Mouse (Mus musculus): ENCODE measurements around the gene Strada. TPM values are rescaled to one million over a fixed set of nuclear protein-coding genes. Genes with fewer than 3 reads are reported as not detected.
"Not testable (repeated sequence)": the region's sequence is repeated elsewhere in the genome, so short reads cannot be mapped to it uniquely, and the experiment has no call there.

Gene Strada
- 30.1 and 32.2 TPM in 2 replicates for polyA plus RNA-seq (2015; fragmentation: Nextera tagmentation; extraction: Ambion mirVana)

DNA sequence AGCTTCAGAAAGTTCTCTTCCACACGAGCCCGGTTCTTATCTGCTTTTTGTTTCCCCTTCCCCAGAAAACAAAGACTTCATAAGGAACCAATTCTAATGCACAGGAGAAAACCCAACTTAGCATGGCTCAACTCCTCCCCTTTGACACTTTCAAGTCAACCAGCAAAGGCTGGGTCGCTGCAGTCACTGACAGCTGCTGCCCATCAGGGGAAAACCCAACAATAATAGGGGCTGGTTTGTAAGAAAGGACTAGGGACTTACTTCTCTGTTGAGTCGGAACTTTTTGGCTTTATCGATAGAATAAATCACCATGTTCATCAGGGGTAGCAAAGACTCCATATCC, at the start of gene Strada:
TSS of gene Strada (minus strand) at position 46 of the 343 bp plus-strand sequence.
- H3K36me3 ChIP-seq, result peaks cover 89% of the 10 kb centered on the region
- ATAC-seq (replicated peaks), result no peak
- H3K27ac ChIP-seq (replicated peaks), result no peak within 1 kb of the TSS
- no peak within 1 kb of the TSS for H3K9ac ChIP-seq (replicated peaks)
- no peaks in the 10 kb centered on the region for H3K9me3 ChIP-seq
- no peak within 1 kb of the TSS for H3K4me2 ChIP-seq (replicated peaks)
- WGBS, result 90% methylated on average over 5 of the region's 5 CpGs
- H3K4me3 ChIP-seq, result no peak within 1 kb of the TSS
- no peaks in the 10 kb centered on the region for H3K4me1 ChIP-seq
- H3K27me3 ChIP-seq, result no peaks in the 10 kb centered on the region

DNA sequence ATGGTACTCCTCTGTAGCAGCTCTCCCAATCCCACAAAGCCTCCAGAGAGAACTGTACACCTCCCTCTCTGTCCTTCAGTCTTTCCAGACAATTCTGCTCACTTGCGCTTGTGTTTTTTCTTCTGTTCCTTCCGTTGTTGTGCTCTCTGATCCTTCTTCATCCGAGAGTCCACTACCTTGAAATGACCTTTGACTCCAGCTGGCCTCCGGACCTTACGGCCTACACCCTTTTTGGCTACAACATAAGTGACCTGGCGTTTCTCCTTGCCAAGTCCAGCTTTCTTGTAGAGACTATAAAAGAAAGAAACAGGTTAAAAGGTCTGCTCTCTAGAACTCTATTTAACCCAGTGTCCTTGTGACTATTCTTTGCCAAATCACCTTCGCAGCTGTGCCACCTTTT, 47.4 kb upstream of the Strada start:
- Histone ChIP-seq H3K27me3 (no peaks in the 10 kb centered on the region), H3K9ac (replicated peaks) (no peak overlapping the region), H3K4me1 (no peaks in the 10 kb centered on the region), H3K9me3 (no peaks in the 10 kb centered on the region), H3K27ac (replicated peaks) (no peak overlapping the region), H3K4me2 (replicated peaks) (no peak overlapping the region), H3K4me3 (no peak overlapping the region), H3K36me3 (peaks cover 95% of the 10 kb centered on the region)
- ATAC-seq (replicated peaks), result no peak
- WGBS, result 90% methylated on average over 7 of the region's 7 CpGs

DNA sequence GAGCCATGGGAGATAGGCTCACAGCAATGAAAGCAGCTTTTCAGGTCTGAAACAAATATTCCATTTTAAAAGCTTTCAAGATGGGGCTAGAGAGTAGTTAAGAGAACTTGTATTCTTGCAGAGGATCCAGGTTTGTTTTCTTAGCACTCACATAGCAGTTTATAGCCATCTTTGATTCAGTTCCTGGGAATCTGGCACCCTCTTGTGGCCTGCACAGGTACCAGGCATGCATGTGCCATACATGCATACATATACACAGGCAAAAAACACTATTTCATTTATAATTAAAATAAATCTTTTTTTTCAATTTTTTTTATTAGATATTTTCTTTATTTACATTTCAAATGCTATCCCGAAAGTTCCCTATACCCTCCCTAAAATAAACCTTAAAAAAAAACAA, 44.9 kb upstream of the Strada start:
- WGBS, result 92% methylated on average over 1 of the region's 1 CpGs
- ATAC-seq (replicated peaks), result no peak

DNA sequence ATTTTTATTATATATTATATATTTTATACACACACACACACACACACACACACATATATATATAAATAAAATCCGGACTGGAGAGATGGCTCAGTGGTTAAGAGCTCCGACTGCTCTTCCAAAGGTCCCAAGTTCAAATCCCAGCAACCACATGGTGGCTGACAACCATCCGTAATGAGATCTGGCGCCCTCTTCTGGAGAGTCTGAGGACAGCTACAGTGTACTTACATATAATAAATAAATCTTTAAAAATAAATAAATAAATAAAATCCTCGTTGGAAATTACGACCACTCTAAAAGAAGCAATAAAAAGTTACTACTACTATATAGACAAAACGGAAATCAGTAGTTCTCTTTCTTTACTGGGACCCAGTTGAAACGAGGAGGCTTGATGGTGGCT, 32.0 kb upstream of the Strada start:
- not testable (repeated sequence) for H3K9ac ChIP-seq (replicated peaks); H3K4me2 ChIP-seq (replicated peaks); H3K9me3 ChIP-seq; H3K27me3 ChIP-seq; H3K4me3 ChIP-seq; H3K27ac ChIP-seq (replicated peaks); ATAC-seq (replicated peaks); H3K4me1 ChIP-seq
- H3K36me3 ChIP-seq, result peaks cover 77% of the 10 kb centered on the region
- WGBS, result 81% methylated on average over 8 of the region's 8 CpGs

More for the DNA sequence above, 44.9 kb upstream of the Strada start:
- H3K4me2 ChIP-seq (replicated peaks), result no peak overlapping the region
- no peak overlapping the region for H3K9ac ChIP-seq (replicated peaks)
- no peaks in the 10 kb centered on the region for H3K27me3 ChIP-seq
- no peak overlapping the region for H3K4me3 ChIP-seq
- peaks cover 98% of the 10 kb centered on the region for H3K36me3 ChIP-seq
- no peak overlapping the region for H3K27ac ChIP-seq (replicated peaks)
- no peaks in the 10 kb centered on the region for H3K9me3 ChIP-seq
- no peaks in the 10 kb centered on the region for H3K4me1 ChIP-seq

DNA sequence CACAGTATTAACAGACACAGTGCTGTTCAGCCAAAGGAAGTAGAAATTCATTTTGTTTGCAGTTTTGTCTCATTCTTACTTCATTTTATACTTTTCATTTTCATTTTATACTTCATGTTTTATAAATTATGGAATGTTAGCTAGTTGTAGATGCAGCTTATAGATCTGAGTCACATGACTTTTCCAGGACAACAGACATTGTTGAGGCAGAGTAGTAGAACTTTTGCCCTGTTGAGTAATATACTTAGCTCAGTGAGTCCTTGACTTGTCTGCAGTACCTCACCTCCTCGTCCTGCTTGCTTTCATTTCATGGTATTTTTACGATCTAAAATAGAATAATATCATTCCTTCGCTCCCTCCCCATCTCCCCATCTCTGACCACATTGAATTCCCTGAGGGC, 18.6 kb upstream of the Strada start:
- Histone ChIP-seq H3K4me1 (peaks cover 32% of the 10 kb centered on the region), H3K27ac (replicated peaks) (no peak overlapping the region), H3K9me3 (no peaks in the 10 kb centered on the region), H3K4me3 (no peak overlapping the region), H3K9ac (replicated peaks) (no peak overlapping the region), H3K36me3 (peaks cover 12% of the 10 kb centered on the region), H3K27me3 (no peaks in the 10 kb centered on the region), H3K4me2 (replicated peaks) (no peak overlapping the region)
- ATAC-seq (replicated peaks), result no peak
- WGBS, result 98% methylated on average over 3 of the region's 3 CpGs

DNA sequence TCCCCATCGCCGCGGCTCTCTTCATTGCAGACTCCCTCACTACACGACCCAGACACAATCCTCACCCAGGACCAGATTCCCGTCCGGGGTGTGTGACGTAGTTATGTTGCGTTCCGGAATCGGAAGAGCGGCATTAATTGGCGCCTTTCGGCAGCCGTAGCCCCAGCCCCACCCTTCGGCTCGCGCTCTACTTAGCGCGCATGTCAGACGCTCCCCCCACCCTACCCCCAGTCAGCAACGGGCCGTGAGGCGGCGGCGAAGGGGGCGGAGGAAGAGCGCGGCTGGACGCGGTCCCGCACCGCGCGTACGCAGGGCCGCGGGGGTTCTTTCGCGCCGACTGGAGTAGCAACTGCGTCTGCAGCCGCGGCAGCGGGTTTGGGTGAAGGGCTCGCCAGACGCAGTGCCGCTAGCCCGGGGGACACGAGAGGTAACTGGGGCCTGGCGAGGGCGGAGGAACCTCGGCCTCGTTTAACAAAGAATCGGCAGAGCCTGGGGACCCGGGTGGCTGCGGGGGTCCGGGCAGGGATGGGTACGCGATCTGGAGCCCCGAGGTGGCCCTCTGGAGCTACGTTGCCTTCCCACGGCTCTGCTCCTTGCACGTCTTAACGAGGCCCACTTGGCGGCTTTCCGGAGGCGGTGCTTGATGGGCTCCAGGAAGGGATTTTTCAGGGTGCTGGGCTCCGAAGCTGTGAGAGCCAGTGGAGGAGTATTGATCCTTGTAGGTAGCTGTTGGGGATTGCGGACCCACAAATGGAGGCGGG, 14.9 kb upstream of the Strada start, which contains the start of gene Ddx42:
TSS of gene Ddx42 (plus strand) at position 197 of the 761 bp plus-strand sequence.
- H3K36me3 ChIP-seq, result peaks cover 11% of the 10 kb centered on the region
- peaks cover 43% of the 10 kb centered on the region for H3K4me1 ChIP-seq
- peak; percentile 96 for ATAC-seq (replicated peaks)
- WGBS, result under 1% methylated on average over 70 of the region's 70 CpGs
- H3K4me3 ChIP-seq, result peak within 1 kb of the TSS; percentile 78
- H3K9ac ChIP-seq (replicated peaks), result peak within 1 kb of the TSS; percentile 96
- H3K27me3 ChIP-seq, result no peaks in the 10 kb centered on the region
- no peaks in the 10 kb centered on the region for H3K9me3 ChIP-seq
- H3K27ac ChIP-seq (replicated peaks), result peak within 1 kb of the TSS; percentile 98
- H3K4me2 ChIP-seq (replicated peaks), result peak within 1 kb of the TSS; percentile 64

DNA sequence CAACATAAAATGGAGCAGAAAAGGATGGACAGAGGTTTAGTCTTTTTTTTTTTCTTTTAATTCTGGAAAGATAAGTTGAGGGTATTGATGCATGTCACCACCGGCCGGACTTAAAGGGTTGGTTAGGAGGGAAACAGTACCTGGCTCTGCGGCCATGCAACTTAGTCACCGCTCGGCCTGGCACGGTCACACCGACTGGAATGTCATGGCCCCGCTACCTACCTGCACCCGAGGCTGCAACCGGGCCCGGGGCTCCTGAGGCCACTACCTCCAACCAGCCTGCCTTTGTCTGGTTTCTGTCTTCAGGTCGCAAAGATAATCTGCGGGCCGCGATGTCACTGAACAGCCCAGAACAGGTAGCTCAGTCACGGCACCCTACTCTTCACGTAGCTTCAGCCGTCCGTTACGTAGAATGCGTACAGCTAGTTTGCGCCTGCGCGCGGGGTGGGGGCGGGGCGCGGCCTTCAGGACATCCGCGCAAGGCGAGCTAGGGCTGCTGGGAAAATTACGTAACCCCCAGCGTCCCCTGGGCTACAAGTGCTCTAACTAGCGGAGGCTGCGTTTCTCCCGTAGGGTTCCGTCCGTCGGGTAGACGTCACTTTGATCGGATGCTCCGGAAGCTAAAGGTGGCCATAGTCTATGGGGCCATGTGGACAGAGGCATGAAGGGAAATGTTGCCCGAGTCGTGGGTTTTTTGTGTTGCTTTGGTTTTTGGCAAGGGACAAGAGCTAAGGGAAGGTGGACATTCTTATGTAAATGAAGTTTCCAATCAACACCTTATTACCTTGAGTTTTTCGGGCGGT, 14.2 kb upstream of the Strada start, which contains the start of gene Ccdc47:
TSS of gene Ccdc47 (minus strand) at position 418 of the 803 bp plus-strand sequence.
- Histone ChIP-seq H3K9ac (replicated peaks) (peak within 1 kb of the TSS; percentile 96), H3K27ac (replicated peaks) (peak within 1 kb of the TSS; percentile 98), H3K4me3 (peak within 1 kb of the TSS; percentile 78), H3K9me3 (no peaks in the 10 kb centered on the region), H3K4me2 (replicated peaks) (peak within 1 kb of the TSS; percentile 64), H3K4me1 (peaks cover 43% of the 10 kb centered on the region), H3K36me3 (peaks cover 18% of the 10 kb centered on the region), H3K27me3 (no peaks in the 10 kb centered on the region)
- WGBS, result under 1% methylated on average over 46 of the region's 46 CpGs
- peak; percentile 98 for ATAC-seq (replicated peaks)

DNA sequence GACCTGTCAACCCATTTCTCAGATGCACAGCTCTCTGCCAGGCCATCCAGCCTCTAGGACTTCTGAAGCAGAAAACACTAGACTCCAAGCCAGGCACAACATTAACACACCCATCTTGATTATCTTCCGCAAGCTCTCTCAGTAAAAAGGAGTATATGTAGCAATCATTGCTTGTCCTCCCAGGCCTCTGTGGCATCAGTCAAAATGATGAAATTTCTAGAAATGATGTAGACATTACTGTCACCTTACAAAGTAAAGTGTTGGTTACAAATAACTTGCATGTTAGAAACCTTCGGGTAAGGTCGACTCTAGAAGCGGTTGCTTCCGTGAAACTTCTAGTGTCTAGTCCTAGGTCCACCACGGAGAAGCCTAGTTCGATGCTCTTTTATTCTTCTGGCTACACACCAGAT, 13.5 kb upstream of the Strada start:
- H3K4me1 ChIP-seq, result peaks cover 43% of the 10 kb centered on the region
- no peak for ATAC-seq (replicated peaks)
- no peaks in the 10 kb centered on the region for H3K27me3 ChIP-seq
- peak overlapping the region; percentile 84 for H3K9ac ChIP-seq (replicated peaks)
- WGBS, result 29% methylated on average over 7 of the region's 7 CpGs
- peak overlapping the region; percentile 64 for H3K4me2 ChIP-seq (replicated peaks)
- H3K36me3 ChIP-seq, result peaks cover 23% of the 10 kb centered on the region
- H3K9me3 ChIP-seq, result no peaks in the 10 kb centered on the region
- H3K27ac ChIP-seq (replicated peaks), result peak overlapping the region; percentile 98
- H3K4me3 ChIP-seq, result peak overlapping the region; percentile 78

DNA sequence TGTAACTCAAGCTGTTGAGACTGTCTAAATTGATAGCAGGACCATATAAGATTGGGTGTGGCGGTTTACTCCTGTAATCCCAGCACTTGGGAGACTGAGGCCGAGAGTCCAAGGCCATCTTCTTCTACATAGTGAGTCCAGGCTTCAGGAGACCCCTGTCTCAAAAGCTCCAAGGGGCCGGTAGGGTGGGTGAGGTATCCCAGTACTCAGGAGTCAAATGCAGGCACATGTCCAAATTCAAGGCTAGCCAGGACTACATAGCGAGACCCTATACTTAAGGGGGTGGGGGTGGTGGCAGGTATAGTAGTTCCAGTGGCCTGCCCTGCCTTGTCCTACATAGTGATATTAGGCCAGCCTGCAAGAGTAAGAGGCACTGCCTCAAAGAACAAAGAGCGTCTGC, 12.9 kb upstream of the Strada start:
- no peak overlapping the region for H3K27ac ChIP-seq (replicated peaks)
- no peaks in the 10 kb centered on the region for H3K9me3 ChIP-seq
- no peak overlapping the region for H3K9ac ChIP-seq (replicated peaks)
- H3K4me2 ChIP-seq (replicated peaks), result peak overlapping the region; percentile 64
- H3K4me3 ChIP-seq, result peak overlapping the region; percentile 78; the same call in 1 of the 2 replicates
- WGBS, result 85% methylated on average over 5 of the region's 5 CpGs
- H3K27me3 ChIP-seq, result no peaks in the 10 kb centered on the region
- H3K36me3 ChIP-seq, result peaks cover 29% of the 10 kb centered on the region
- no peak for ATAC-seq (replicated peaks)
- H3K4me1 ChIP-seq, result peaks cover 38% of the 10 kb centered on the region

DNA sequence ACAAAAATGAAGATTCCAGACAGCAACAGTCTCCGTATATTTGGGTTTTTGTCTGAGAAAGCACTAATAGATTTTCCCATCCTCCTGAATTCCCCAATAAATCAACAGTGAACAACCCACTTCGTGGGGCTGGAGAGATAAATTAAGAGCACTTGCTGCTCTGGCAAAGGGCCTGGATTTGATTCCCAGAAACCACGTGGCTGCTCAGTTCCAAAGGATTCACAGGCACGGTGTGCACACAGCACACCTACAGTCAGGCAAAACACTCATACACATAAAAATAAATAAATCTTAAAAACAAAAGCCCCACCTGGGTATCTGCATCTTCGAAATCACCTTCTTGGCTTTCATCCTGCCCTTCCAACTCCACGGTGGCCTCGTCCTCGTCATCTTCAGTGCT, 10.8 kb upstream of the Strada start:
- Histone ChIP-seq H3K9ac (replicated peaks) (no peak overlapping the region), H3K4me3 (no peak overlapping the region), H3K36me3 (peaks cover 47% of the 10 kb centered on the region), H3K4me1 (peaks cover 19% of the 10 kb centered on the region), H3K27ac (replicated peaks) (no peak overlapping the region), H3K27me3 (no peaks in the 10 kb centered on the region), H3K4me2 (replicated peaks) (no peak overlapping the region), H3K9me3 (no peaks in the 10 kb centered on the region)
- no peak for ATAC-seq (replicated peaks)
- WGBS, result 94% methylated on average over 8 of the region's 8 CpGs

DNA sequence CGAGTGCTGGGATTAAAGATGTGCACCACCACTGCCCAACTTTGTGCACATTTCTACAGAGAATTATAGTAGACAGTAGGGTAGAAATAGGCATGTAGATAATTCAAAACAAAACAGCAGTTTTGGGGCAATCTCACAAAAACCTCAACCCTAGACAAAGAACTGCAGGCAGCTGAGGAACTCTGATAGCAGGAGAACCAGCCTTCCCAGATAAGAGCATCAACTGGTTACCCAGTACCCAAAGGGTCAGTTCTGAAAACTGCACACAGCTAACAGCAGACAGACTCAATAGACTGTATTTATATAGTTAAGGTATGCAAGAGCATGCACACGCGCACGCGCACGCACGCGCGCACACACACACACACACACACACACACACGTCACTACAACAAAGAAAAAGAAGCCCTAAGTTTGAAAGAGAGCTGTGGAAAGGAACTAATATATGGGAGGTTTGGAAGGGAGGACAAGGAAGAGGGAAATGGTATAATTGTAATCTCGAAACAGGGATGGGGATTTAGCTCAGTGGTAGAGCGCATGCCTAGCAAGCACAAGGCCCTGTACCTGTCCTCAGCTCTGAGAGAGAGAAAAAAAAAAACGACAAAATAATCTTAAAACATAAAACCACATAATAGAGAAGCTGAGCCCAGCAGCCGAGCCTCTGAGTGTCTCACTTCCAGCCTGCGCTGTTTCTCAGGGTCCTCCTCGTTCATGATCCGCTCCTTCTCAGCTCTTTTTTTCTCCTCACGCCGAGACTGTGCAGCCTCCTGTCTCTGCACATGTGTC, 438 bp downstream of the Strada start:
- Histone ChIP-seq H3K9ac (replicated peaks) (no peak overlapping the region), H3K27me3 (no peaks in the 10 kb centered on the region), H3K4me3 (no peak overlapping the region), H3K36me3 (peaks cover 86% of the 10 kb centered on the region), H3K4me1 (no peaks in the 10 kb centered on the region), H3K4me2 (replicated peaks) (no peak overlapping the region), H3K27ac (replicated peaks) (no peak overlapping the region), H3K9me3 (no peaks in the 10 kb centered on the region)
- 94% methylated on average over 19 of the region's 19 CpGs for WGBS
- ATAC-seq (replicated peaks), result no peak

DNA sequence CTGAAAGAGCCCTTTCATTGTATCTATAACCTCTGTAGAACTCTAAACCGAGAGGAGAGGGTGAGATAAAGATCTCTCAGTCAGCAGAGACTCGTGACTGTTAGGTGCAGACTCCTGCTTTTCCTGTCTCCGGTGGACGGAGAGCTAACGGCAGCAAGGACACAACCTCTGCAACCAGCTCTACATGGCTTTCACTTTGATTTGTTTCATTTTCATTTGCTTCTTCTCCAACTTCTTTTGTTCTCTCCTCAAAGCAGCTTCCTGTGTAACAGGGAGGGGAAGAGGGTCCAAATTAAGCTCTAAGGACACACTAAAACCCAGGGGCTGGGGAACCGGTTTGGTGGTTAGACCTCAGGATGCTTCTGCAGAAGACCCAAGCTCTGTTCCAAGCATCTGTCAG, 1.2 kb downstream of the Strada start:
- Histone ChIP-seq H3K9ac (replicated peaks) (no peak overlapping the region), H3K4me3 (no peak overlapping the region), H3K4me1 (no peaks in the 10 kb centered on the region), H3K4me2 (replicated peaks) (no peak overlapping the region), H3K9me3 (no peaks in the 10 kb centered on the region), H3K36me3 (peaks cover 83% of the 10 kb centered on the region), H3K27me3 (no peaks in the 10 kb centered on the region), H3K27ac (replicated peaks) (no peak overlapping the region)
- no peak for ATAC-seq (replicated peaks)
- 83% methylated on average over 6 of the region's 6 CpGs for WGBS
